Mouse (Mus musculus) 3T3-L1 (cell line): ENCODE results near the gene Atp6v1d.

Experiments used
- DNase-seq: peaks from one replicate; pipeline ENCODE4 v3.0.0-alpha.2; 2015; ENCODE audit warnings: low read depth, low spot score

Atp6v1d gene

GRCm38 (mm10) chr12:78794236-78794635, 67.2 kb downstream of the Atp6v1d start:
- no peak for DNase-seq

- DNase-seq = no peak
Observed at GRCm38 (mm10) chr12:78790791-78791190, 70.6 kb downstream of the Atp6v1d start.
